Mouse (Mus musculus) heart, postnatal 14 days (tissue): ENCODE results near the gene Ntm. TPM values are rescaled to one million over a fixed set of nuclear protein-coding genes. Genes with fewer than 3 reads are reported as not detected.
A peak's percentile ranks its signal among the peaks of the same experiment; 100 is the strongest.

Experiments
- DNase-seq, 2 experiments: peaks; one replicate each; pipeline ENCODE4 v3.0.0; 2021 to 2022
- intact Hi-C: fragments of 180-260 bp; cut with DNase I; formaldehyde crosslinking; loops from one replicate; pipeline ENCODE4 v1.15.1; 2025
- total RNA-seq, 2 experiments: library from RNA; stranded (reverse); gene quantifications; 2 replicates each; pipeline ENCODE4 v1.2.3; 2021

The Ntm gene
- total RNA-seq, 2 experiments from 2014 or later: 3.3 to 3.5 TPM

DNA sequence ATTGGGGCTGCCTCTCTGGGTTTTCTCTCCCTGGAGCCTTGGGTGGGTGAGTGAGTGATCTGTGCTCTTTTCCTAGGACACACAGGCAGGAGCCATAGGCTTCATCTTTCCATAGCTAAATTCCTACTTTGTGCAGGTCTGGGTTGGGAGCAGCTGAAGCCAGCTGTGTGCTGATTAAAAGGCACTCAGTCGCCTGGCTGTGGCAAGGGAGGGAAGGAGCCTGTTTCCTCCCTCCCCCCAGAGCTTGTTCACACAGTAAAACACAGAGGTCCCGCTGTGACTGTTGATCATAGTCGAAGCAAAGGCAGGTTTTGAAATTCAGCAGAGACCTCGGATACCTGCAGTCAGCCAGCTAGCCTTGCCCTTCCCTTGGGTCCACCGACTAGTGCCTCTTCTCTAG is 282.3 kb downstream of the Ntm start:
- DNase-seq: no peak

DNA sequence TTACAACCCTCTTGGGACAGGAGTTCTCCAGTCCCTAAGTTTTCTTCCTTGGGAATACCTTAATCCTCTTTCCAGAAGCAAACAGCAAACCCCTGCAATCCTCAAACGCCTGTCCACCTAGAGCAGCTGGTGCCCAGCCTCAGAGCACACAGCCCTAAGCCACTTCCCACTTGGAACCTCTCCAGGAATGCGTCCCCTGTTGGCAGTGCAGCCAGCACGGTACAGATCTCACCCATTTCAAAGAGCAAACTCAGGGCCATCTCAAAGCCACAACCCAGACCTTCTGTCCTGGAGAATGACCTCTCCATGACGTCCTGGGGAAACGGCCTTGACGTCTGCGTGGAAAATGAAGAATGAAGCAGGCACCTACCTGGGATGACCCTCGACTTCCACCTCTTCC is 289.0 kb downstream of the Ntm start:
- intact Hi-C loops: no loop called here
- peak in 1 of 2 experiments; percentile 26 for DNase-seq

More for the DNA sequence above, 282.3 kb downstream of the Ntm start:
- intact Hi-C loops: no loop called here

DNA sequence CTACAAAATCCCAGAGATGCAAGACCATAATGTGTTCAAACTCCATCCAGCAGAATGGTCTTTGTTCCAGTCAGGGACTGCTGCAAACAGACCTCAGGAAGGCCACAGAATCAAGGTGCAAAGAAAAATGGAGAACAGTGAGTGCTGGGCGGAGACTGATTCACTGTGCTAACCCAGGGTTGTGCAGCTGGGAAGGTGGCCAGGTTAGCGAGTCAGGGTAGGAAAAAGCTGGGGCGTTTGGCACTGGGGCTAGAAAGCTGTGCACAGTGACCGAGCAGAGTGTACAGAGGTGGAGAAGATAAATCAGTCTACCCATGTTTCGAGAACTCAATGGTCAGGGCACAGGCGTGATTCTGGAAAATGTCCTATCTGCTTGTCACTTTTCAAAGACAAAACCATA is 291.1 kb downstream of the Ntm start:
- intact Hi-C loops: no loop called here
- peak; percentile 16 to 18 for DNase-seq

GRCm38 (mm10) chr9:29663286-29663685 is 299.7 kb downstream of the Ntm start:
- intact Hi-C loops: loop anchor here (2.0 to 5.0 kb wide), 3 partner anchors 339 to 602 kb away; no protein-coding TSS in a partner anchor
- DNase-seq: no peak

GRCm38 (mm10) chr9:29661468-29662145 is 301.3 kb downstream of the Ntm start:
- DNase-seq: peak; percentile 47 to 63
- intact Hi-C loops: loop anchor here (2.0 to 5.0 kb wide), 5 partner anchors 341 to 761 kb away; no protein-coding TSS in a partner anchor

- no peak for DNase-seq
- intact Hi-C loops: loop anchor here (2.0 to 5.0 kb wide), 4 partner anchors 342 to 763 kb away; no protein-coding TSS in a partner anchor
Measured at GRCm38 (mm10) chr9:29660059-29660613, 302.8 kb downstream of the Ntm start.

DNA sequence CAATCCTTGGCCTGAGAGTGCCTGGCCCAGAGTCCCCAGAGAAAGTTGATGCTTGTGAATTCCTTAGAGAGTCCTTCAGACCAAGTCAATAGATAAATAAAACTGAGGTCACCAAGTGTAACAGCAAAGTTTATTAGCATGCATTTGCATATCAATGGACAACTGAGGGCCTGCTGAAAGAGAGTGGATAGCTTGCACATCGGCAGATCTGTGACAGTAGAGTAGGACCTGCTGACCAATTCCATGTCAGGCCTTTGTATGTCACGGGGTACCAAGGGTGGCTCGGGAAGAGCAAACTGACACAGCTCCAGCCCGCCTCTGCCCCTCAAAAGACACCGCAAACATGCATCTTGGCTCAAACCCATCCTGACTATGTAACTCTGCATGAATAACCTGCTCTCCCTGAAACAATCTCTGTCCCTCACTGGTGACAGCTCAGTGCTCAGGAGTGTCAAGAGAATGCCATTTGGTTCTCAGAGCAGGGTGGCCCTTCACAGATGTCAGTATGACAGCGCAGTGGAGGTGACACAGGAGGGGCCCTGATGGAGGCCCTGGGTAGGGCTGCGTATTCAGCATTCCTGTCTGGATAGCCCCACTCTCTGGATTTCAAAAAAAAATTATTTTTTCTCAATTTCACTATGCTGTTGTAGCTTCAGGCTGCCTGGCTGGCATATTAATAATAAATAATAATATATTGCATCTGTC is 305.0 kb downstream of the Ntm start:
- intact Hi-C loops: loop anchor here (10.0 kb wide), 1 partner anchor 1323 kb away; no protein-coding TSS in a partner anchor
- DNase-seq: no peak

DNA sequence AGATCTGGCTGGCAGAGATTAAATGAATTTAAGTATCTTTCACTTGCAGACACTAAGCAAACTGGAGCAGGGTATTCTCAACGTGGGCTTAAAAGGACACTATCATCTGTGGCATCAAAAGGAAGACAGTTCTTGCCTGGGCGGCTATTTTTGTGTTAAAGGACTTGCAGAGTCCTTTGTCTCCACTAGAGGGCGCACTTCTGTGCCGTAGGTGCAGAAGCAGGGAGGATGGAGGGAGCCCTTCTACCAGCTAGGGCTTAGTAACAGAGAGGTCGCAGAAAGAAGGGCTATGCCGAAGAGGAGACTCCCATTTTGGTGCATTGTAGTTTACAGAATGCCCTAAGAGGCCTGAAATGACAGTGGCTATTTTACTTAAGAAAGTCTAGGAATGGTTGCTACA is 308.1 kb downstream of the Ntm start:
- DNase-seq: peak; percentile 19 to 48
- intact Hi-C loops: loop anchor here (10.0 kb wide), 1 partner anchor 1320 kb away; no protein-coding TSS in a partner anchor

- intact Hi-C loops: loop anchor here (10.0 kb wide), 1 partner anchor 1319 kb away; no protein-coding TSS in a partner anchor
- no peak for DNase-seq
Measured at GRCm38 (mm10) chr9:29653678-29654235, 309.2 kb downstream of the Ntm start.

DNA sequence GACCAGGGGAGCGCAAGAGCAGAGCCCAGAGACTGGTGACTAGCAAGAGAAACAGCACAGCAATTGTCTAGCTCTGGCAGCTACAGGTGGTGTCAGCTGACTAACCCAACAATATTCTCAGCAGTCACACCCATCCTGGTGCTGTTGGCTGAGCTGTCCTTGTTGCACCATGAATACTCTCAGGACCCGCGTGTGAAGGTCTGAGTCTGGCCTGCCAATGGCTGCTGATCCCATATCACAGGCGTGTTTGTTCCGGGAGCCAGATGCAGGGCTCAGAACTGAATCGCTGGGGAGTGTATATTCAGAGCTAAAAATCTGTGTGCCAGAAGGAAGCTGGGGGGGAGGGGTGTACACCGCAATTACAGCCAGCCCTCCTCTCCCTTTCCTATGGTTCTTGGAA is 310.1 kb downstream of the Ntm start:
- DNase-seq: no peak
- intact Hi-C loops: loop anchor here (10.0 kb wide), 1 partner anchor 1318 kb away; no protein-coding TSS in a partner anchor

DNA sequence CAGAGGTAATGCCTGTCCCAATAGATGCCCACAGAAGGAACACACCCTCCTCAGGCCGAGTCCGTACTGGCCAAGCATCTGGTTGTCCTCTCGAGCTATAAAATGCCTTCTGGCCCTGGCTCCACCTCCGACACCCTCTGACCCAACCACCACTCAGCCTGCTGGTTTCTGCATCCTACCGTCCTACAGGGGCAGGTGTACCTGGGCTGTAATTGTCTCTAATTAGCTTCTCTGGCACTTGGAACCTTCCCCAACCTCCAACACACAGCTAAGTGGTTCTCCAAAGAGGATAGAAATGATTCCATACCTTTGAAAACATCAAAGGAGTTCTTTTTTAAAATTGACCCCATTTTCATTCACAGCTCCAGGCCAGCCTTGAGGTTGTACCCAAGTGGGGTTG is 311.1 kb downstream of the Ntm start:
- intact Hi-C loops: loop anchor here (10.0 kb wide), 1 partner anchor 1317 kb away; no protein-coding TSS in a partner anchor
- no peak for DNase-seq

- no peak for DNase-seq
- intact Hi-C loops: loop anchor here (10.0 kb wide), 1 partner anchor 1316 kb away; no protein-coding TSS in a partner anchor
Measured at GRCm38 (mm10) chr9:29651226-29651625, 311.7 kb downstream of the Ntm start.

DNA sequence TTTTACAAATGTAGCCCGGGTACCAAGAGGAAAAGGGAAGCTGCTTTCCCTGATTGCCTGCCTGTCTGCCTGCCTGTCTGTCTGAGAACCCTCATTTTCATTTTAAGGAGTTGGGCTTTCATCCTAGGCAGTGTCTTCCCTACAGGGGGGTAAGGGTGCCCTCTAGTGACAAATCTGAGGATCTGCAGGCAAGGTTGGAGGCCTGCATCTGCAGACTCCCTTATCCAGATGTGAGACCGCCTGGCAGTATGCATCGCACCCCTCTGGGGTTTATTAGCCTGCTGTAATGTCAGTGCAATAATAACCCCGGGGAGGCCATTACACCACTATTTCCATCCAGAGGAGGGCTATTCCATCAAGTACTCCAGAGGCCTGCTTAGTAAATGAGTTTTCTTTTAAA is 312.3 kb downstream of the Ntm start:
- intact Hi-C loops: loop anchor here (10.0 kb wide), 1 partner anchor 1316 kb away; no protein-coding TSS in a partner anchor
- DNase-seq: peak; percentile 19 to 59

DNA sequence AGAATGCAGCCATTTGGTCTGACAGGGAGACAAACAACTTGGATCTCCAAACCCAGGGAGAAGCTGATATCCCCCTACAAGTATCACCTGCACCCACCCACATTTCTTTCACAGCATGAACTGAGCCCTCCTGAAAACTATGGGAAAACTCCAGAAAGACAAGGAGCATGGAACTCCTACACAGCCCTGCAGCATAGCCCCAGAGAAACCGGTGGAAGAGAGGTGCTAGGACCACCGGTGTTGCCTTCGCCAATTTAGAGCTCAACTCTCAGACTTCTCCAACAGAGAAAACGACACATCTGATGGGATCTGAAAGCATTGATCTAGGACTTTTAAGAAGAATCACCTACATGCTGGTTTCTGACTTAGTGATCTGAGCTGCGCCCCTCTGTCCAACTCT is 312.7 kb downstream of the Ntm start:
- no peak for DNase-seq
- intact Hi-C loops: loop anchor here (10.0 kb wide), 1 partner anchor 1315 kb away; no protein-coding TSS in a partner anchor

- intact Hi-C loops: loop anchor here (10.0 kb wide), 1 partner anchor 233 kb away; no protein-coding TSS in a partner anchor
- no peak for DNase-seq
Measured at GRCm38 (mm10) chr9:29648256-29648655, 314.7 kb downstream of the Ntm start.

GRCm38 (mm10) chr9:29647764-29648163 is 315.2 kb downstream of the Ntm start:
- DNase-seq: no peak
- intact Hi-C loops: loop anchor here (10.0 kb wide), 1 partner anchor 233 kb away; no protein-coding TSS in a partner anchor

- no peak for DNase-seq
- intact Hi-C loops: loop anchor here (10.0 kb wide), 1 partner anchor 231 kb away; no protein-coding TSS in a partner anchor
Measured at GRCm38 (mm10) chr9:29645796-29646400, 317.0 kb downstream of the Ntm start.

GRCm38 (mm10) chr9:29642997-29643657 is 319.8 kb downstream of the Ntm start:
- intact Hi-C loops: loop anchor here (1.0 to 10.0 kb wide), 3 partner anchors 228 to 1382 kb away; no protein-coding TSS in a partner anchor
- peak; percentile 69 to 81 for DNase-seq

- intact Hi-C loops: no loop called here
- DNase-seq: no peak
Measured at GRCm38 (mm10) chr9:29637335-29637734, 325.6 kb downstream of the Ntm start.
